Mouse (Mus musculus): ENCODE results near the gene Fbxw21.
A peak's percentile ranks its signal among the peaks of the same experiment; 100 is the strongest.
"Not testable (repeated sequence)": the region's sequence is repeated elsewhere in the genome, so short reads cannot be mapped to it uniquely, and the experiment has no call there.

Fbxw21 gene

DNA sequence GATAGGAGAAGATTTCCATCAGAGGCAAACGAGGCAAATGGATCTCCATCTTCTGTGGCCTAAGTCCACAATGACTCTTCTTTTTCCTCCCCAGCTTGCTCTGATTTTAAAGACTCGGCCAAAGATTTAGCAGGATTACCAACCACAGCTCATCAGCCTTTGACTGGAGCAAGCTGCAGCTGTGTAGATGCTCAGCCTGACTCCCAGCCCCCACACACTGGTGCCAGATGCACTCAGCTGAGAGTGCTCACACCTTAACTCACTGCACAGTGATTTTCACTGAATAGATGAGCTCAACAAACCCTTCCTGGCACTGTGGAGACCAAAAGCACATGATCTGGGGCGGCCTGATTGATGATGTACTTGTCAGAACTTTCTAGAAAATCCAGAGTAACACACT lies at the start of gene Fbxw21:
TSS of gene Fbxw21 (minus strand) at position 101 of the 400 bp plus-strand sequence.
- no peak for DNase-seq

GRCm38 (mm10) chr9:109201347-109201746 lies 39.5 kb upstream of the Fbxw21 start:
- not testable (repeated sequence) for DNase-seq

- DNase-seq: no peak
These were observed 38.5 kb upstream of the Fbxw21 start for GRCm38 (mm10) chr9:109200349-109200748.

GRCm38 (mm10) chr9:109199353-109199752 lies 37.5 kb upstream of the Fbxw21 start:
- DNase-seq: no peak

GRCm38 (mm10) chr9:109195875-109196274 lies 34.0 kb upstream of the Fbxw21 start, which contains the start of gene Fbxw13:
TSS of gene Fbxw13 (minus strand) at chr9:109195975.
- not testable (repeated sequence) for DNase-seq

DNA sequence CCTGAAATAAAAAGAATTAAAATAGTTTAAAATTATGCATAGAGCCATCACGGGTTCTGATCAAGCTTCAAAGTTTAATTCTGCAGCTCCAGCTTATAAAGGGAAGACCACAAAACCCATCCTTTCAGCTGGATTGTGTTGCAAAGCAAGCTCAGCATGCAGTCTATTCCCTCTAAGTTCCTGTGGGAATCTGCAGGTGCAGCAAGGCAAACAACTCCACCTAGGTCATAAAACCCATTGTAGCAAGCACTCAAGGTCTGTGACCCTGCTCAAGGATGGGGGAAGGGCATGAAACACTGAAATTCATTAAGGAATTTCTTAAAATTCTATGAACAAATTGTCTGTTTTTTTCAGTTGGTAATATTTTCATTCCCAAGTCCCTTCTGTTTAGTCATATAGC lies 15.4 kb upstream of the Fbxw21 start:
- DNase-seq: no peak

DNA sequence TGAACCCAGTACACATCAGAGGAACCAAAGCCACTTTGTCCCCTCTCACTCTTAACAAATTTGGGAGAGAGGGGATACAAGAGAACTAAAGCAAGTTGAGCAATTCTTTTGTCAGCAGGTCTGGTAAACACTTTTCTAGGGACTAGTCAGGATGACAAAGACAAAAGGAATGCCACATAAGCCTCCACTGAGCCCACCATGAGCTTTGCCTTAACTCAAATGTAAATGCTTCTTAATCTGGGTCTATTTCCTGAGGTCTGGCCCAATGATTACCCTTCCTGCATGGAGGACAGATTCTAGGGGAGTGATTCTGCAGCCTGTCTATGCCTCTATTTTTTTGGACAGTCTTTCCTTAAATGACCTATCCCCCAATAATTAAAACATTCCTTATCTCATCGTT lies 14.5 kb upstream of the Fbxw21 start:
- DNase-seq: no peak

- no peak for DNase-seq
These were observed 5.5 kb upstream of the Fbxw21 start for GRCm38 (mm10) chr9:109167316-109167715.

GRCm38 (mm10) chr9:109140414-109140813 lies 21.4 kb downstream of the Fbxw21 start:
- not testable (repeated sequence) for DNase-seq

GRCm38 (mm10) chr9:109130076-109130475 lies 31.8 kb downstream of the Fbxw21 start:
- DNase-seq: no peak

- no peak for DNase-seq
These were observed 33.6 kb downstream of the Fbxw21 start for GRCm38 (mm10) chr9:109128211-109128610.

GRCm38 (mm10) chr9:109127076-109127475 lies 34.8 kb downstream of the Fbxw21 start:
- DNase-seq: no peak

- no peak for DNase-seq
These were observed 36.4 kb downstream of the Fbxw21 start for GRCm38 (mm10) chr9:109125481-109125880.

GRCm38 (mm10) chr9:109125043-109125442 lies 36.8 kb downstream of the Fbxw21 start:
- no peak for DNase-seq

DNA sequence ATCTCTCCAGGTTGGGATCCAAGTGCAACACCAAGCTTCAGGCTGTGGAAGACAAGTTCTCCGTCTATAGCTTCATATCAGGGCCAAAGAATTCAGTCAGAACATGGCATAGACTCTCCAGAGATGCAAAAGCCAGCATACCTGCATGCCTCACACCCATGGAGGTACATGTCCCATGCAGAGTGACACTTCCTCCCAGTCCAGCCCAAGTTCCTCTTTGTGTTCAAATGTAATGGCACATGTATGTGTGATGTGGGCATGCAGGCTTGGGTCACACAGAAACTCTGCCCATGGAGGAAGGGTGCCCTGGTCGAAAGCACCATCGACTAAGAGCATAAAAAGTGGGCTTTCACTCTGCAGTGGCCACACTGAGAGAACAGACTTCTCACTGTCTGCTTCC lies 37.7 kb downstream of the Fbxw21 start:
- DNase-seq: no peak

DNA sequence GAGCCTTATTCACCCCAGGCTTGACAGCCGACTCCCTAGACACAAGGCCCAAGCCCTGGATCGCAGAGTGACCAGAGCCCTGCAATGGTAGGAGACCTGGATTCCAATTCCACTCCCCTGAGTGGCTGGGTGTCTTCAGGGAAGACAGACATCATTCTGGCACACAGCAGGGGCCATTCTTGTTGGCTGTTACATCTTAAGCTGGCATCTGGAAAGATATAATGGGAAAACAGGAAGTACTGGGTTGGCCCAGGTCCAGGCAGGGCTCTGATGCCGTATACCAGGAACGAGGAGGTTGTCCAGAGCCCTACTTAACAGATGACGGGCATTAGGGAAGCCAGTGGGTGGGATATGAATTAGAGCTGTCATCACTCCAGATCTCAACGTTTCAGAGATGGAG lies 38.6 kb downstream of the Fbxw21 start:
- no peak for DNase-seq

- peak in 1 of 2 experiments; percentile 43 for DNase-seq
These were observed 39.2 kb downstream of the Fbxw21 start for GRCm38 (mm10) chr9:109122553-109123085.

DNA sequence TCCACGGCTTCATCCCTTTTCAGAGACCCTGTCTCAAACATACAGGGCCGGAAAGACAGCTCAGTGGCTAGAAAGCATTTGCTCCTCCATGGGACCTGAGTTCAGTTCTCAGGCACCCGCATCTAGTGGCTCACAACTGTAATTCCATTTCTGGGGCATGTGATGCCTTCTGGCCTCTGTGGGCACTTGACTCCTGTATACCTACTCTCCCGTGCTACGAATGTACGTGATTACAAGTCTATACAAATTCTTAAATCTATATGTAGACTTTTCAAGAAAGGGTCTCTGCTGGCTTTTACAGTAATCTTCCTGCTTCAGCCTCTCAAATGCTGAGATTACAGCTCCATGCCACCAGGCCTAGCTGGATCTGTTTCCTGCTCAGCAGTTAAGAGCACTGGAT lies 40.9 kb downstream of the Fbxw21 start:
- DNase-seq: no peak

GRCm38 (mm10) chr9:109119571-109119970 lies 42.3 kb downstream of the Fbxw21 start:
- no peak for DNase-seq

- DNase-seq: peak; percentile 53 to 59
These were observed 43.7 kb downstream of the Fbxw21 start for GRCm38 (mm10) chr9:109118106-109118505.

GRCm38 (mm10) chr9:109116205-109116604 lies 45.6 kb downstream of the Fbxw21 start:
- DNase-seq: no peak

GRCm38 (mm10) chr9:109114871-109115270 lies 47.0 kb downstream of the Fbxw21 start:
- no peak for DNase-seq

DNA sequence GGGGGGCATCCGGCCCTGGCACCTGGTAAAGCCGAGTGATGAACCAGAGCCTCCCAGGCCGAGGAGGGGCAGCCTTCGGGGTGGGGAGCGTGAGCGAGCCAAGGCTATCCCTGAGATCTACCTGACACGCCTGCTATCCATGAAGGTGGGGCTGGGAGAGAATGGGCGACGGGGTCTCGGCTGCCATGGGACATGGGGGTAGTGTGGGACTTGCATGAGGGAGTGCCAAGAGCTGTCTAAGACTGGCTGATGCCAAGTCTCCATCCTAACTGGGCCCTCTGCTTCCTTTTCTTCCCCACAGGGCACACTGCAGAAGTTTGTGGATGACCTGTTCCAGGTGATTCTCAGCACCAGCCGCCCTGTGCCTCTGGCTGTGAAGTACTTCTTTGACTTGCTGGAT lies 47.6 kb downstream of the Fbxw21 start:
- no peak for DNase-seq

GRCm38 (mm10) chr9:109113331-109113730 lies 48.5 kb downstream of the Fbxw21 start:
- no peak for DNase-seq

DNA sequence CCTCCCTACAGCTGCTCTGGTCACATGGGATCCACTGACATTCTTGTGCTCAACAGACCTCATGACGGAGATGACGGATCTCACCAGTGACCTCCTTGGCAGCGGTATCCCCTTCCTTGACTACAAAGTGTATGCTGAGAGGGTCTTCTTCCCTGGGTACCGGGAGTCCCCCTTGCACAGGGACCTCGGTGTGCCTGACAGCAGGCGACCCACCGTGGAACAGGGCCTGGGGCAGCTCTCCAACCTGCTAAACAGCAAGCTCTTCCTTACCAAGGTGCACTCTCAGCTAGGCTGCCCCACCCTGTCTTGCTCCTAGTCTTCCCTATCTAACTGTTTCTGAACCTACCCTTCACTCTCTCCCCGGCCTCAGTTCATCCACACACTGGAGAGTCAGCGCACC lies 50.2 kb downstream of the Fbxw21 start:
- peak in 1 of 2 experiments; percentile 1 for DNase-seq

Data from lung, adult 18-20 months (tissue).